Mouse (Mus musculus): ENCODE data around the gene Aunip. TPM values are rescaled to one million over a fixed set of nuclear protein-coding genes. Genes with fewer than 3 reads are reported as not detected.
A peak's percentile ranks its signal among the peaks of the same experiment; 100 is the strongest.
"Not testable (repeated sequence)": the region's sequence is repeated elsewhere in the genome, so short reads cannot be mapped to it uniquely, and the experiment has no call there.

The Aunip gene
- polyA plus RNA-seq, 1 experiment from 2014 or later = 15.9 TPM

DNA sequence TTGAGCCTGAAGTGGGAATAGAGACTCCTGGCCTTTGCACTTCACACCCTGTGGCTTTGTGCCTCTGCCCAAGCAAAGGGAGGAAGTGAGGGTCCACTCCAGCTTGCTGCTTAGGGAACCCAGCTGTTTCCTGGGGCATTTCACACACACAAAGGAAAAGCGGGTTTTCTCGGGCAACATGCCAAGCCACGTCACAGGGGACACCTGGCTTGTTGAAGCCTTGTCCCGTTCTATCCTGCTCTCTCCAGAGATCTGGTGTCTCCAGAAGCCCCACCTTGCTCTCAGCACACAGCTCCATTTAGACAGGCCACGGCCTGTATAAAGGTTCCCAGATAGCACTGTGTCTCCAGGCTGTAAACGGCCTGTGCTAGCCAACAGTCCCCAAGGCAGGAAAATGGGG, 19.1 kb upstream of the Aunip start:
- no peak for ATAC-seq (replicated peaks; ENCODE audit: low FRiP score)
- Histone ChIP-seq H3K4me3 (ENCODE audit: low read depth, low read length) (no peak overlapping the region), H3K27ac (ENCODE audit: low read depth, low read length) (no peak overlapping the region), H3K9me3 (ENCODE audit: control insufficient read depth, low read length) (no peaks in the 10 kb centered on the region; the same call in 1 of the 2 replicates), H3K4me1 (replicated peaks; ENCODE audit: control insufficient read depth, insufficient read depth, low read length) (peaks cover 25% of the 10 kb centered on the region), H3K27me3 (replicated peaks; ENCODE audit: control insufficient read depth, insufficient read depth, low read length) (no peaks in the 10 kb centered on the region), H3K4me2 (no peak overlapping the region), H3K36me3 (ENCODE audit: control insufficient read depth, insufficient read depth, low read length) (no peaks in the 10 kb centered on the region), H3K9ac (ENCODE audit: low read depth, low read length) (no peak overlapping the region)
- WGBS = 76% methylated on average over 6 of the region's 6 CpGs
- DNase-seq (ENCODE audit: low spot score) = no peak

DNA sequence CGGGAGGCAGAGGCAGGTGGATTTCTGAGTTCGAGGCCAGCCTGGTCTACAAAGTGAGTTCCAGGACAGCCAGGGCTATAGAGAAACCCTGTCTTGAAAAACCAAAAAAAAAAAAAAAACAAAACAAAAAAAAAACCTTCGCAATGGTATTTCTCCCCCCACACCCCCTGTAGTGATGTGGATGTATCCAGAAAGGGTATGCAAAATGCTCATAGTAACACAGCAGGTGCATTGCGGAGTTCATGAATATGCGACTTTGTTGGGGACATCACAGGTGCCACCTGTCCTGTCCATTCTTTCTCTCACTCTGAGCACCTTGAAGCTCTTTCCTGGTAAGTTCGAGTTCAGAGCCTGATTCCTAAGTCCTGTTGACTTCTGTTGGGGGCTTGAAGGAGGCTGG, 16.6 kb upstream of the Aunip start:
- 0 out of 2 replicates have a peak overlapping the region, but pooled peaks have one; percentile 55 for H3K27ac ChIP-seq (ENCODE audit: low read depth, low read length)
- 83% methylated on average over 6 of the region's 6 CpGs for WGBS

DNA sequence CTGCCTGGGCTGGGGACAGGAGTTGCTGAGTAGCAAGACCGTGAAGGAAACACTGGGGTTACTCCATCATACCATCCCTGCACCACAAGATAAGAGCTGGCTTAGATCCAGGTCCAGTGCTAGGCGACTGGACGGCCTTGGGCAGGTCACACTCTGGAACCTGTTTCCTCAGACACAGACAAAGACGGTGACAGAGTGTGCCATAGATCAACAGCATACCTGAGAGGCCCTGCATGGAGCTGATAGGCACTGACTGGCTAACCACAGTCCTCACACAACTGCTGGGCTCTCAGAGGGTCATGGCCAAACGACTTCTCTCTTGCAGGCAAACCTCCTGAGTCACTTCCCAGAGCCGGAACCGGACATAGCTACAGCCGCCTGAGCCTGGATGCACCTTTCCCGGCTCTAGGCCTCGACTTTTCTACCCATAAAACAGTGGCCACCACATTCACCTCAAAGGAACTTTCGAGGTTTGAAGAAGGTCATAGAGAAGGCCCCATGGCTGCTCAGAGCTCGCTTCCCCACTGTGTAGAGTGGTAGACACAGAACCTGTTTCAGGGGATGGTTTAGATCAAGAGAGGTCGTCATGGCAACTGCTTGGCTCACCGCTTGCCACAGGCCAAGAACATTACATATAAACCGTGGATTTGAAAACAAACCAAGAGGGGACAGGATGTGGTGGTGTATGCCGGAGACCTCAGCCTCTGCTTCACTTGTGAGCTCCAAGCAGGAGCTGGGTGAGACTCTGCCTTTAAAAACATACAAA, 15.8 kb upstream of the Aunip start:
- H3K36me3 ChIP-seq (ENCODE audit: control insufficient read depth, insufficient read depth, low read length) = no peaks in the 10 kb centered on the region
- WGBS = 39% methylated on average over 16 of the region's 16 CpGs
- H3K4me2 ChIP-seq = peak overlapping the region; percentile 39
- DNase-seq (ENCODE audit: low spot score) (no peak), ATAC-seq (replicated peaks; ENCODE audit: low FRiP score) (peak; percentile 43; the same call in 1 of the 2 replicates)
- H3K27me3 ChIP-seq (replicated peaks; ENCODE audit: control insufficient read depth, insufficient read depth, low read length) = no peaks in the 10 kb centered on the region
- H3K9me3 ChIP-seq (ENCODE audit: control insufficient read depth, low read length) = no peaks in the 10 kb centered on the region; the same call in 1 of the 2 replicates
- H3K4me1 ChIP-seq (replicated peaks; ENCODE audit: control insufficient read depth, insufficient read depth, low read length) = peaks cover 45% of the 10 kb centered on the region
- no peak overlapping the region for H3K9ac ChIP-seq (ENCODE audit: low read depth, low read length)
- peak overlapping the region; percentile 55; the same call in 1 of the 2 replicates for H3K27ac ChIP-seq (ENCODE audit: low read depth, low read length)
- H3K4me3 ChIP-seq (ENCODE audit: low read depth, low read length) = no peak overlapping the region

More for the DNA sequence above, 16.6 kb upstream of the Aunip start:
- not testable (repeated sequence) for H3K27me3 ChIP-seq (replicated peaks; ENCODE audit: control insufficient read depth, insufficient read depth, low read length); ATAC-seq (replicated peaks; ENCODE audit: low FRiP score); H3K36me3 ChIP-seq (ENCODE audit: control insufficient read depth, insufficient read depth, low read length); H3K9me3 ChIP-seq (ENCODE audit: control insufficient read depth, low read length); H3K9ac ChIP-seq (ENCODE audit: low read depth, low read length); DNase-seq (ENCODE audit: low spot score); H3K4me2 ChIP-seq; H3K4me3 ChIP-seq (ENCODE audit: low read depth, low read length)
- H3K4me1 ChIP-seq (replicated peaks; ENCODE audit: control insufficient read depth, insufficient read depth, low read length) = peaks cover 42% of the 10 kb centered on the region

DNA sequence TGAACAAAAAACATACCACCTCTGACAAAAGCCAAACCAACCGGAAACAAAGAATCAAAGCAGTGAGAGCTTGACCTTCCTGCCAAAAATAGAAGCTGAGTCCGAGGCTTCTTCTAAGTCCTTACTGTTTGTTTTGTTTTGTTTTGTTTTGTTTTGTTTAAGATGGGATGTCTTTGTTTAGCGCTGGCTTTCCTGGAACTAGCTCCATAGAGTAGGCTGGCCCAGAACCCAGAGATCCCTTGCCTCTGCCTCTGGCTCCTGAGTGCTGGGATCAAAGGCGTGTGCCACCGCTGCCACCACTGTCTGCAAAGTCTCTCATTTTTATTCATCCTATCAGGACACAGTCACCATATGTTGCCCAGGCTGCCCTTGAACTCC, 15.3 kb upstream of the Aunip start:
- H3K9ac ChIP-seq (ENCODE audit: low read depth, low read length) = no peak overlapping the region
- no peak for ATAC-seq (replicated peaks; ENCODE audit: low FRiP score)
- no peak overlapping the region for H3K27ac ChIP-seq (ENCODE audit: low read depth, low read length)
- H3K36me3 ChIP-seq (ENCODE audit: control insufficient read depth, insufficient read depth, low read length) = no peaks in the 10 kb centered on the region
- DNase-seq (ENCODE audit: low spot score) = no peak
- H3K4me3 ChIP-seq (ENCODE audit: low read depth, low read length) = no peak overlapping the region
- WGBS = 74% methylated on average over 5 of the region's 5 CpGs
- H3K4me2 ChIP-seq = no peak overlapping the region; the same call in 1 of the 2 replicates
- peaks cover 45% of the 10 kb centered on the region for H3K4me1 ChIP-seq (replicated peaks; ENCODE audit: control insufficient read depth, insufficient read depth, low read length)
- no peaks in the 10 kb centered on the region; the same call in 1 of the 2 replicates for H3K9me3 ChIP-seq (ENCODE audit: control insufficient read depth, low read length)
- H3K27me3 ChIP-seq (replicated peaks; ENCODE audit: control insufficient read depth, insufficient read depth, low read length) = no peaks in the 10 kb centered on the region

DNA sequence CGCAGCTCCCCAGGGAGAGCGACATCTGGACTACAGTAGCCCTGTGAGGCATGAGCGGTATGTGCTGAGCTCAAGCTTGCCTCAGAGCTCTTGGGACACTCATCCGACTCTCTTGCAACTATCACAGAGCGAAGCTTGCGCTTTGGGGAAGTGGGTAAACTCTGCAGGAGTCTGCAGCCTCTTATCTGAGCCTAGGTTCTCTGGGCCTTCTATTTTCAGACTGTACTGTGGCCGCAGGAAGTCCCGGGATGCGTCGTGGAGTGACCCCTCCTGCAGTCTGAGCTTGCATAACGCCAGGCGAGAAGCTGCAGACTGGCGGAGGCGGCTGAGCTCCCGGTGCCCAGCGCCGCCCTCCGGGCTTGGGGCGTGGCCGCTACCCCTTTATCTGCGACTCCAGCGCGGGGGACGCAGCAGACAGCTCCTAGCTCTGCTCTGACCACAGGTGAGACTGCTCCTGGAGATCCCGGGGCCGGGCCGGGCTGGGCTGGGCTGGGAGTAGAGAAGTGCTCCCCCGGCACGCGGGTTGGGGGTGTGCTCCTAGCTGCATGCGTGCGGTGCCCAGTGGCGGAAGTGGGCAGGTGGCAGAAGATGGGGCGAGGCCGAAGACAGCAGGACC, 14.1 kb upstream of the Aunip start, which contains the start of gene Paqr7:
Gene Paqr7, plus strand, starts transcription at position 103 of the 616 bp plus-strand sequence.
- WGBS = 2% methylated on average over 35 of the region's 35 CpGs
- ATAC-seq (replicated peaks; ENCODE audit: low FRiP score) (peak; percentile 87), DNase-seq (ENCODE audit: low spot score) (peak; percentile 83)
- Histone ChIP-seq H3K4me3 (ENCODE audit: low read depth, low read length) (peak within 1 kb of the TSS; percentile 51), H3K9me3 (ENCODE audit: control insufficient read depth, low read length) (no peaks in the 10 kb centered on the region), H3K9ac (ENCODE audit: low read depth, low read length) (peak within 1 kb of the TSS; percentile 59), H3K36me3 (ENCODE audit: control insufficient read depth, insufficient read depth, low read length) (no peaks in the 10 kb centered on the region), H3K27me3 (replicated peaks; ENCODE audit: control insufficient read depth, insufficient read depth, low read length) (no peaks in the 10 kb centered on the region), H3K4me2 (peak within 1 kb of the TSS; percentile 92), H3K4me1 (replicated peaks; ENCODE audit: control insufficient read depth, insufficient read depth, low read length) (peaks cover 45% of the 10 kb centered on the region), H3K27ac (ENCODE audit: low read depth, low read length) (peak within 1 kb of the TSS; percentile 78)

DNA sequence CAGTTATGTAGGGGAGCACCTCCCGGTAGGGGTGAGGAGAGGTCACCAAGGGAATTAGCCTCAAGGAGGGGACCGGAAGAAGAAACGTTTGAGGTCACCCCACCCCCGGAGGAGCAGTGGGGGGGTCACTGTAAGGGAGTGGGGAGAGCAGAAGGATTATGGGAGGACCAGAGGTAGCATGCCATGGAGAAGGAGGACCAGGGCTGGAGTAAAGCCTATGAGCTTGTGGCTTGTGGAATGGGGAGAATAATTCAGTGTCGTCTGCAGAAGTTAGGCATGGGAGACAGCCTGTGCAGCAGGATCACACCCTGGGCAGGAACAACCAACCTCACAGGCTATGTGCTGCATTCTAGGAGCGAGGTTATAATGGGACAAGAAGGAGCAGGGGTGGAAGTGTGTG, 13.6 kb upstream of the Aunip start:
- no peaks in the 10 kb centered on the region for H3K27me3 ChIP-seq (replicated peaks; ENCODE audit: control insufficient read depth, insufficient read depth, low read length)
- H3K36me3 ChIP-seq (ENCODE audit: control insufficient read depth, insufficient read depth, low read length) = no peaks in the 10 kb centered on the region
- peak; percentile 30; the same call in 1 of the 2 replicates for ATAC-seq (replicated peaks; ENCODE audit: low FRiP score)
- H3K4me2 ChIP-seq = peak overlapping the region; percentile 92
- no peaks in the 10 kb centered on the region for H3K9me3 ChIP-seq (ENCODE audit: control insufficient read depth, low read length)
- H3K4me3 ChIP-seq (ENCODE audit: low read depth, low read length) = peak overlapping the region; percentile 51
- peaks cover 47% of the 10 kb centered on the region for H3K4me1 ChIP-seq (replicated peaks; ENCODE audit: control insufficient read depth, insufficient read depth, low read length)
- H3K9ac ChIP-seq (ENCODE audit: low read depth, low read length) = peak overlapping the region; percentile 59
- 8% methylated on average over 6 of the region's 6 CpGs for WGBS
- no peak for DNase-seq (ENCODE audit: low spot score)
- H3K27ac ChIP-seq (ENCODE audit: low read depth, low read length) = peak overlapping the region; percentile 78

DNA sequence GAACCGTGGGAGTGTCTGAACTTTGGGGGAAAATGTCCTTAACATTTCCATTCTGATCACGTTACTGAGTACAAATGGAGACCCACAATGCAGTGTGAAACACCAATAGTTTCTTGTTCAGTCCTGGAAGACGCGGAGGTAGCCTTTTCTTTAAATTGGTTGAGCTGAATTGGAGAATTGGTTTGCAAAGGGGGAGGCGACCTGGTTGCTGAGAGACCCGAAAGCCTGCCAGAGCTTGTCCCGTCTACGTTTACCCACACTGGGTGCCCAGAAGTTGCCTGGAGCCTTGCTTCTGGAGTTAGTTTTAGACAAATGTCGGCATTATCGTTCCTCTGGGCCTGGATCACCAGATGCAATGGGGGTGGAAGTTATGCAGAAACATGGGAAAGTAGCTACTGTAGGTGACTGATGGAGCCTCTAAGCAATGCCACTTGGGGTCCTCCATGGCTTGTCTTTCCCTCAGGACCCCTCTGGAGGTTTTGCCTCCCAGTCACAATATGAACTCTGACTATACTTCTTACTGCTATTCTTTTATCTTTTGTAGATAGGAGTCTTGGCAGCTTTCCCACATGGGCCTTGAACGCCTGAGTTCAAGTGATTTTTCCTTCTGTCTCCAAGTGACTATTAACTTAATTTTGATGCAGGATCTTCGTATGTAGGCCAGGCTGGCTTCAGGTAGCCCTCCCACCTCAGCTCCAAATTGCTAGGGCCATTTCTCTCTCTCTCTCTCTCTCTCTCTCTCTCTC, 12.6 kb upstream of the Aunip start:
- Histone ChIP-seq H3K27me3 (replicated peaks; ENCODE audit: control insufficient read depth, insufficient read depth, low read length) (no peaks in the 10 kb centered on the region), H3K4me3 (ENCODE audit: low read depth, low read length) (no peak overlapping the region), H3K9me3 (ENCODE audit: control insufficient read depth, low read length) (no peaks in the 10 kb centered on the region), H3K9ac (ENCODE audit: low read depth, low read length) (no peak overlapping the region), H3K4me1 (replicated peaks; ENCODE audit: control insufficient read depth, insufficient read depth, low read length) (peaks cover 47% of the 10 kb centered on the region), H3K36me3 (ENCODE audit: control insufficient read depth, insufficient read depth, low read length) (no peaks in the 10 kb centered on the region), H3K27ac (ENCODE audit: low read depth, low read length) (no peak overlapping the region), H3K4me2 (peak overlapping the region; percentile 92)
- no peak for ATAC-seq (replicated peaks; ENCODE audit: low FRiP score)
- 67% methylated on average over 12 of the region's 12 CpGs for WGBS
- DNase-seq (ENCODE audit: low spot score) = no peak

DNA sequence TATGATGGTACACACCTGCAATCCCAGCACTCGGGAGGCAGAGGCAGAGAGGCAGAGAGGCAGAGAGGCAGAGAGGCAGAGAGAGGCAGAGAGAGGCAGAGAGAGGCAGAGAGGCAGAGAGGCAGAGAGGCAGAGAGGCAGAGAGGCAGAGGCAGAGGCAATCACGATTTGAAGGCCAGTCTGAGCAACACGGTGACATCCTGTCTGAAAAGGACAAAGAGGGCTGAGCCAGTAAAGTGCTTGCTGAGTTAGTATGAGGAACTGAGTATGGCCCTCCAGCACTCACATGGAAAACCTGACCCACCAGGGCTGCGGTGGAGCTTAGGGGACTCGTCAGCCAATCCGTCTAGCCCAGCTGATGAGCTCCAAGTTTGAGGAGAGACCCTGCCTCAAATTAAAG, 11.8 kb upstream of the Aunip start:
- peaks cover 47% of the 10 kb centered on the region for H3K4me1 ChIP-seq (replicated peaks; ENCODE audit: control insufficient read depth, insufficient read depth, low read length)
- H3K27me3 ChIP-seq (replicated peaks; ENCODE audit: control insufficient read depth, insufficient read depth, low read length); H3K9ac ChIP-seq (ENCODE audit: low read depth, low read length); H3K27ac ChIP-seq (ENCODE audit: low read depth, low read length); H3K4me3 ChIP-seq (ENCODE audit: low read depth, low read length); H3K9me3 ChIP-seq (ENCODE audit: control insufficient read depth, low read length); ATAC-seq (replicated peaks; ENCODE audit: low FRiP score); H3K36me3 ChIP-seq (ENCODE audit: control insufficient read depth, insufficient read depth, low read length); H3K4me2 ChIP-seq; DNase-seq (ENCODE audit: low spot score): not testable (repeated sequence)
- 66% methylated on average over 6 of the region's 6 CpGs for WGBS
